Mouse (Mus musculus): ENCODE data around the gene Acot5.

DNA sequence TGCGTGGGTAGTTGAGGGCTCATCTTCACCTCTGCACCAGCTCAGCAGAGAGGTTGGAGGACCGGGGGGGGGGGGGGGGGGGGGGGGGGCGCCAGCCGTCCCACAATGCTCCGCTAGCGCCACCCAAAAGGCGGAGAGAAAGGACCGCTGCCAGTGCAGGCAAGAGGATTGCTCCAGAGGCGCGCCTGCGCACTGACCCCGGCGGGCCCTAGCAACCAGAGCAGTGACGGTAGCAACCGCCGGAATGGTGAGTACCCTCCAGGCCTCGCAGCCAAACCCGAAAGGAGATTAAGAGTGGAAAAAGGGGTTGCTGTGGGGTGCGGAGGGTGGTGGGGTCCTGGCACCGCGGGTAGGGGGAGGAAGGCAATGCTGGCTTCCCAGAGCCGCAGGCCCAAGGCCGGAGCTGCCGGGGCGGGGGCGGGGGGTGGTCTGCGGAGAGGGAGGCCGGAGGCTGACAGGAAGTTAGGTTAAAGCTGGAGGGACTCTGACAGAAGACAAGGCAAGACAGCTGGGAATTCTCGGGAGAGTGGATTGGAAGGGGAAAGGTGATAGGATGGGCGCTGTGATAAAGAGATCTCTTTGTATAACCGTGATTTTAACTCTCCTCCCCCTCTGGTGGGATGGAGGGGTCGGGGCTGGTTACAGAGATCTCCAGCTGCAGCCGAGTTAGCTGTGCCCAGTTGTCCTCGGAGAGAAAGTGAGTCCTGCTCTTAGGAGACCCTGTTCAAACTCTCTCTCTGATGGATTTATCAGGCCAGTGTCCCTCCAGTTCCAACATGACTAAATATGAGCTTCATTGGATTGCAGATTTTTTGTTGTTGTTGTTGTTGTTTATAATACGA is 45.2 kb downstream of the Acot5 start, which contains the start of gene Dnal1:
- TF ChIP-seq CTCF (IDR thresholded peaks at IDR 0.05; ENCODE audit: low read depth): peak; percentile 21; the same call in 1 of the 2 replicates
- no peak for TF ChIP-seq EP300 (IDR thresholded peaks at IDR 0.05; ENCODE audit: low read depth)
